ENCODE assay signal across 16 mouse cellular contexts in the genomic region with DNA sequence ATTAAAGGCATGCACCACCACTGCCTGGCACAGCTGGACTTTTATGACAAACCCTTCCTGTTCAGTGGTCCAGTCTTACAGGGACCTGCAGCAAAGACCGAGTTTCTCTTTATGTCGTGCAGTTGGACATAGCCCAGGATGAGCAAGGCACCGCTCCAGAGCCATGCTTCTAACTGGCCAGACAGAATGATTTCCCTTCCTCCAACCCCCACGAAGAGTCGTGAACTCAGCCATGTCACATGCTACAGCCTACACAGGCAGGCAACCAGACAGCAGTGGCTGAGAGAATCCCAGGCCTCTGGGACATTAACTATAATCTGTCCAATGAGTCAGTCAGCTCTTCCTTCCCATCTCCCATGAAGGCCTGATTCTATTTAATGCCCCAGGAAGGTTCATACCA.
DNase-seq lines count a peak whose midpoint lies in the region; ATAC-seq and TF ChIP-seq lines count a peak whose summit lies in the region.
"Had no signal": no experiment of that assay in that cellular context is flagged by ENCODE, and none has a peak within 500 bp of the region (broad histone marks: within the 10 kb centered on the region; RNA-seq: fewer than 3 reads in every experiment).

No protein-coding gene starts in this region.

- 43% methylated on average over 5 of the region's 5 CpGs for WGBS in heart, postnatal 0 days
- 78% methylated on average over 5 of the region's 5 CpGs for WGBS in midbrain, embryonic 14.5 days
- 85% methylated on average over 5 of the region's 5 CpGs for WGBS in midbrain, embryonic 16.5 days

- no peak overlapping the region for H3K27ac ChIP-seq in heart, postnatal 0 days (ENCODE audit: low read depth)
- H3K27ac ChIP-seq in midbrain, embryonic 14.5 days (replicated peaks; ENCODE audit: low read depth, low read length) = 0 out of 2 replicates have a peak overlapping the region, but pooled peaks have one; percentile 13
- H3K27ac ChIP-seq in midbrain, embryonic 16.5 days (ENCODE audit: low read length) = no peak overlapping the region
- H3K27ac ChIP-seq: forebrain, embryonic 10.5 days; heart, adult 2 months; hindbrain, embryonic 10.5 days; layer of hippocampus, adult 2 months; lung, embryonic 15.5 days had no signal

- H3K4me2 ChIP-seq in heart, postnatal 0 days (ENCODE audit: low read depth, low read length) = no peak overlapping the region
- H3K4me2 ChIP-seq in midbrain, embryonic 14.5 days (ENCODE audit: low read length) = no peak overlapping the region
- no peak overlapping the region for H3K4me2 ChIP-seq in midbrain, embryonic 16.5 days (ENCODE audit: low read length)
- H3K4me2 ChIP-seq: lung, embryonic 15.5 days had no signal

- no peaks in the 10 kb centered on the region for H3K9me3 ChIP-seq in heart, postnatal 0 days (replicated peaks; ENCODE audit: control insufficient read depth, low read length)
- H3K9me3 ChIP-seq in midbrain, embryonic 14.5 days (ENCODE audit: control insufficient read depth, low read length) = no peaks in the 10 kb centered on the region
- peaks cover 5% of the 10 kb centered on the region; the same call in 1 of the 2 replicates for H3K9me3 ChIP-seq in midbrain, embryonic 16.5 days (replicated peaks; ENCODE audit: control insufficient read depth, low read length, poor library complexity, severe bottlenecking)
- H3K9me3 ChIP-seq: hindbrain, embryonic 10.5 days; lung, embryonic 15.5 days had no signal

- no peak overlapping the region for H3K9ac ChIP-seq in heart, postnatal 0 days (replicated peaks; ENCODE audit: low read depth, low read length)
- no peak overlapping the region for H3K9ac ChIP-seq in midbrain, embryonic 14.5 days (replicated peaks; ENCODE audit: low read length)
- H3K9ac ChIP-seq in midbrain, embryonic 16.5 days (ENCODE audit: low read depth, low read length) = no peak overlapping the region
- H3K9ac ChIP-seq: lung, embryonic 15.5 days had no signal

- H3K4me1 ChIP-seq in heart, postnatal 0 days (ENCODE audit: control insufficient read depth, insufficient read depth) = peaks cover 8% of the 10 kb centered on the region; the same call in 1 of the 2 replicates
- H3K4me1 ChIP-seq in midbrain, embryonic 14.5 days (ENCODE audit: control insufficient read depth, insufficient read depth, low read length) = 0 out of 2 replicates have a peak, but pooled peaks cover 7% of the 10 kb centered on the region
- H3K4me1 ChIP-seq in midbrain, embryonic 16.5 days (ENCODE audit: control insufficient read depth, insufficient read depth, low read length) = peaks cover 22% of the 10 kb centered on the region

- no peaks in the 10 kb centered on the region for H3K27me3 ChIP-seq in heart, postnatal 0 days (ENCODE audit: control insufficient read depth, insufficient read depth, low read length)
- H3K27me3 ChIP-seq in midbrain, embryonic 14.5 days (ENCODE audit: control insufficient read depth, insufficient read depth, low read length) = no peaks in the 10 kb centered on the region
- no peaks in the 10 kb centered on the region for H3K27me3 ChIP-seq in midbrain, embryonic 16.5 days (ENCODE audit: control insufficient read depth, insufficient read depth, low read depth, low read length)
- H3K27me3 ChIP-seq: CH12.LX; lung, embryonic 15.5 days had no signal

- peak; percentile 24; the same call in 1 of the 2 replicates for ATAC-seq in heart, postnatal 0 days (ENCODE audit: insufficient read depth, low read depth)
- ATAC-seq in midbrain, embryonic 14.5 days (ENCODE audit: low FRiP score, low TSS enrichment) = no peak
- ATAC-seq in midbrain, embryonic 16.5 days = no peak
- ATAC-seq: inflammation-experienced regulatory T-cells, adult 6 months had no signal

- H3K4me3 ChIP-seq in heart, postnatal 0 days (ENCODE audit: low read depth, low read length) = no peak overlapping the region
- H3K4me3 ChIP-seq in midbrain, embryonic 14.5 days (replicated peaks; ENCODE audit: low read depth, low read length) = no peak overlapping the region
- H3K4me3 ChIP-seq in midbrain, embryonic 16.5 days (ENCODE audit: low read depth, low read length) = no peak overlapping the region
- H3K4me3 ChIP-seq: forebrain, embryonic 10.5 days; heart, adult 2 months; hindbrain, embryonic 10.5 days; layer of hippocampus, adult 2 months; lung, embryonic 15.5 days had no signal

- no peak for TF ChIP-seq EP300 in heart, postnatal 0 days (IDR thresholded peaks at IDR 0.05; ENCODE audit: low read depth)

- no peak for TF ChIP-seq CTCF in heart, postnatal 0 days (IDR thresholded peaks at IDR 0.05; ENCODE audit: low read depth)

- H3K36me3 ChIP-seq in heart, postnatal 0 days (replicated peaks; ENCODE audit: control insufficient read depth, insufficient read depth, low read length) = no peaks in the 10 kb centered on the region
- no peaks in the 10 kb centered on the region for H3K36me3 ChIP-seq in midbrain, embryonic 14.5 days (ENCODE audit: control insufficient read depth, insufficient read depth, low read length)
- no peaks in the 10 kb centered on the region for H3K36me3 ChIP-seq in midbrain, embryonic 16.5 days (ENCODE audit: control insufficient read depth, insufficient read depth, low read length)
- H3K36me3 ChIP-seq: forebrain, embryonic 10.5 days; hindbrain, embryonic 10.5 days; lung, embryonic 15.5 days had no signal

- DNase-seq in heart, postnatal 0 days (ENCODE audit: low spot score) = no peak
- no peak for DNase-seq in heart, adult 8-10 months (ENCODE audit: low spot score)
- no peak for DNase-seq in midbrain, embryonic 14.5 days
- peak; percentile 17 to 58 for DNase-seq in cerebellum, postnatal 14 days
- DNase-seq in yolk sac, embryonic 10.5 days (ENCODE audit: low spot score) = no peak
- DNase-seq in thymus, postnatal 0 days (ENCODE audit: low spot score) = no peak
- DNase-seq: heart, adult 2 months; right cerebral cortex, adult 18-20 months; spleen, adult 18-20 months had no signal

Comparison
In these comparisons a context has a peak if more than half of its experiments do, and no peak if none do; other contexts are left out.
1. DNase-seq: peak in cerebellum, postnatal 14 days (2 of 2); none in heart, postnatal 0 days (single experiment), heart, adult 8-10 months (single experiment), midbrain, embryonic 14.5 days (single experiment), yolk sac, embryonic 10.5 days (single experiment) and thymus, postnatal 0 days (single experiment).